Mouse (Mus musculus): ENCODE measurements at regions not wholly inside any gene's neighbourhood (a gene's known extent, or its start where the extent isn't known, plus 50 kb on each side); places are given as distances from the start of the nearest gene placed in this dataset.

DNA sequence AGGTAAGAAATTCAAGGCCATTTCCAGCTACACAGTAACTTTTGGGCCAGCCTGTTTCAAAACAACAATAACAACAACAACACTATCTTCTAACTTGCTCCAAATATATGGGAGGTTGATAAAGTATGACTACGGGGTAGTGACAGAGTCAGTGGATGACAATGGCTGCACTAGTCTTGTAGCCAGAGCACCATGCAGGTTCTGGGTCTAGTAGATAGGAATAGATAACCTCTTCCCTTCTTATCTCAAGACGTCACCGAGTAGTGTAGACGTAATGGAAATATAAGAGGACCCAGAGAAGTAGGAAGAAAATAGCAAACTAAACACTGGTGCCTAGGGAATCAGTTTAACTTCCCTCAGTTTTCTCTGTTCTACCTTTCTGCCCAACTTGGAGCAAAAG is 88.8 kb upstream of the Tmem161b start:
- no peak for DNase-seq (ENCODE audit: extremely low read depth, low read depth)

GRCm38 (mm10) chr13:84140835-84141234 is 81.3 kb upstream of the Tmem161b start:
- DNase-seq (ENCODE audit: extremely low read depth, low read depth) = peak; percentile 15

DNA sequence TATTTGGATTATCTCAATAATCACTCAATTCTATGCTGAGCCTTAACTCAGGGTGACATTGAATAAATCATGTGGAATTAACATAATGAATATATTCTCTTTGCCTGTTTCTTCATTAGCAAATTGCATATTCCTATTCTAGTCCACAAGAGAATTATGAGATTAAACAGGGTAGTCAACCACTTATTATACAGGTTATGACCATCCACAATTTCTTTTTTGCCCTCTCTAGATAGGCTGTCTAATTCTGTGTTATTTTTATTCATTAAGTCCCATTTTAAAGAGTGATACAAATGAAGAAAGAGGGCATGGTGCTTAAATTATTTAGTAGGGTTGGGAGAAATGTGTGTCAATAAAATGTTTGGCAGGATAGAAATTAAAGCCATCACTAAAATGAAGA is 70.8 kb upstream of the Tmem161b start:
- no peak for DNase-seq (ENCODE audit: extremely low read depth, low read depth)

DNA sequence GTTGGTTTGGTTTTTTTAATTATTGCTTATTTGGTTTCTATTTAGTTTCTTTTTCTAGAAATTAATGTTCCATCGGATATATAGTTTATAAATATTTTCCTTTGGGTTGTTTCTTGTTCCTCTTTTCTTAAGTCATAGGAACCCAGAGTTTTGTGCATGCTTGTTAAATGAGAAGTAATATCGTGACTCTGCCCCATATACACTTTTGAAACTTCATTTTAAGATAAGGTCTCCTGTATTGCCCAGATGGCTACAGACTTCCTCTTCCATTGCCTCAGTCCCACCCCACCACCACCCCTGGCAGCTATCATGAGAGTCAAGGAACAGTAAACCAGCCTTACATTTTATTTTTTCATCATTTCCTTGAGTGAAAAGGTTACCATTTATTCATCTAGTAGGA is 69.4 kb upstream of the Tmem161b start:
- DNase-seq (ENCODE audit: extremely low read depth, low read depth) = peak; percentile 89

DNA sequence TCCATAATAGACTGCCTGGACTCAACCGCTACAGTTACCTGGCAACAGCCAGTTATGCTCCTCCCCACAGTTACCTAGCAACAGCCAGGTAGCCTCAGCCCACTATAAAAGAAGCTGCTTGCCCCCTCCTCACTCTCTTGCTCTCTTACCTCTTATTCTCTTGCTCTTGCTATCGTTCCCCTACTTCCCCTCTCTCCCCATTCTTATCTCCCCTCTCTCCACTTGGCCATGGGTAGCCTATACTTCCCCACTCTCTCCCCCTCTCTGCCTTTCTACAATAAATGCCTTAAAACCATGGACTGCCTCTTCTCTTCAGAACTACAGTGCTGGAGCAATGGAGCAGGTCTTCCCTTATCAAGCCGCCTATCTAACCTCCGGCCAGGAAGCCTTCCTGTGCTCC is 68.4 kb upstream of the Tmem161b start:
- DNase-seq (ENCODE audit: extremely low read depth, low read depth) = peak; percentile 53

All from MEL-GATA-1-ER (cell line).